Mouse (Mus musculus) heart, embryonic 12.5 days (tissue): ENCODE measurements at regions not wholly inside any gene's neighbourhood (a gene's known extent, or its start where the extent isn't known, plus 50 kb on each side); places are given as distances from the start of the nearest gene placed in this dataset.

ENCODE experiments used
- ATAC-seq: fragments of 200-750 bp; cut with Nextera tagmentation; 2 replicates; pipeline ENCODE4 v1.8.0; 2017; ENCODE audit warnings: moderate TSS enrichment, moderate library complexity; ENCODE audit not compliant: insufficient number of reproducible peaks, low FRiP score
- H3K27ac ChIP-seq: fragments of 300-500 bp; sonication (generic); 2 replicates; pipeline ENCODE4 v1.5.1; 2016; ENCODE audit warnings: mild to moderate bottlenecking, moderate library complexity; ENCODE audit not compliant: poor library complexity, severe bottlenecking
- H3K27me3 ChIP-seq: fragments of 300-500 bp; sonication (generic); replicated peaks from 2 replicates; pipeline ENCODE4 v1.6.1; 2016; ENCODE audit warnings: mild to moderate bottlenecking, moderate library complexity
- H3K36me3 ChIP-seq: fragments of 300-500 bp; sonication (generic); 2 replicates; pipeline ENCODE4 v1.6.1; 2016; ENCODE audit warnings: mild to moderate bottlenecking, moderate library complexity
- H3K4me1 ChIP-seq: fragments of 300-500 bp; sonication (generic); replicated peaks from 2 replicates; pipeline ENCODE4 v1.6.1; 2016; ENCODE audit warnings: mild to moderate bottlenecking
- H3K4me2 ChIP-seq: fragments of 300-500 bp; sonication (generic); 2 replicates; pipeline ENCODE4 v1.6.1; 2016; ENCODE audit warnings: mild to moderate bottlenecking, moderate library complexity
- H3K4me3 ChIP-seq: fragments of 300-500 bp; sonication (generic); 2 replicates; pipeline ENCODE4 v1.5.1; 2016; ENCODE audit warnings: mild to moderate bottlenecking
- H3K9ac ChIP-seq: fragments of 300-500 bp; sonication (generic); 2 replicates; pipeline ENCODE4 v1.6.1; 2016; ENCODE audit warnings: mild to moderate bottlenecking, moderate library complexity
- H3K9me3 ChIP-seq: fragments of 300-500 bp; sonication (generic); replicated peaks from 2 replicates; pipeline ENCODE4 v1.6.1; 2016; ENCODE audit warnings: mild to moderate bottlenecking, moderate library complexity
- WGBS: fragments of 180-500 bp; shearing (Covaris S2); methylation state at CpG from one replicate; pipeline ENCODE4 v1.1.7; 2016; 5-methylcytosine and 5-hydroxymethylcytosine counted together

GRCm38 (mm10) chr6:36645415-36645814 lies 164.6 kb downstream of the Ptn start:
- H3K9ac ChIP-seq = no peak overlapping the region
- H3K4me2 ChIP-seq = no peak overlapping the region
- H3K4me1 ChIP-seq = 0 out of 2 replicates have a peak, but pooled peaks cover 3% of the 10 kb centered on the region
- no peak for ATAC-seq
- no peaks in the 10 kb centered on the region for H3K27me3 ChIP-seq
- 79% methylated on average over 2 of the region's 2 CpGs for WGBS
- no peaks in the 10 kb centered on the region for H3K9me3 ChIP-seq
- no peaks in the 10 kb centered on the region for H3K36me3 ChIP-seq
- H3K27ac ChIP-seq = no peak overlapping the region
- no peak overlapping the region for H3K4me3 ChIP-seq

- Histone ChIP-seq H3K4me3 (no peak overlapping the region), H3K27ac (no peak overlapping the region), H3K9ac (no peak overlapping the region), H3K4me1 (0 out of 2 replicates have a peak, but pooled peaks cover 3% of the 10 kb centered on the region), H3K9me3 (no peaks in the 10 kb centered on the region), H3K36me3 (no peaks in the 10 kb centered on the region), H3K4me2 (no peak overlapping the region), H3K27me3 (no peaks in the 10 kb centered on the region)
- ATAC-seq = no peak
- 50% methylated on average over 7 of the region's 7 CpGs for WGBS
Measured at GRCm38 (mm10) chr6:36644880-36645279, 165.1 kb downstream of the Ptn start.

GRCm38 (mm10) chr6:36637031-36637430 lies 173.0 kb downstream of the Ptn start:
- Histone ChIP-seq H3K27me3 (no peaks in the 10 kb centered on the region), H3K9ac (no peak overlapping the region), H3K4me1 (no peaks in the 10 kb centered on the region), H3K27ac (no peak overlapping the region), H3K36me3 (no peaks in the 10 kb centered on the region), H3K4me2 (no peak overlapping the region), H3K4me3 (no peak overlapping the region), H3K9me3 (no peaks in the 10 kb centered on the region)
- 77% methylated on average over 2 of the region's 2 CpGs for WGBS
- ATAC-seq = no peak

GRCm38 (mm10) chr6:36627648-36628047 lies 182.4 kb downstream of the Ptn start:
- ATAC-seq = no peak
- 79% methylated on average over 2 of the region's 2 CpGs for WGBS
- Histone ChIP-seq H3K4me2 (no peak overlapping the region), H3K36me3 (no peaks in the 10 kb centered on the region), H3K4me3 (no peak overlapping the region), H3K4me1 (no peaks in the 10 kb centered on the region), H3K9me3 (no peaks in the 10 kb centered on the region), H3K9ac (no peak overlapping the region), H3K27me3 (no peaks in the 10 kb centered on the region), H3K27ac (no peak overlapping the region)

- H3K9ac ChIP-seq = no peak overlapping the region
- 0 out of 2 replicates have a peak overlapping the region, but pooled peaks have one; percentile 3 for H3K4me2 ChIP-seq
- H3K36me3 ChIP-seq = no peaks in the 10 kb centered on the region
- H3K4me1 ChIP-seq = no peaks in the 10 kb centered on the region
- no peaks in the 10 kb centered on the region for H3K27me3 ChIP-seq
- no peaks in the 10 kb centered on the region for H3K9me3 ChIP-seq
- H3K4me3 ChIP-seq = no peak overlapping the region
- 41% methylated on average over 10 of the region's 10 CpGs for WGBS
- H3K27ac ChIP-seq = peak overlapping the region; percentile 50
- no peak for ATAC-seq
Measured at GRCm38 (mm10) chr6:36608281-36608970, 201.6 kb downstream of the Ptn start.

- H3K36me3 ChIP-seq = no peaks in the 10 kb centered on the region
- no peak for ATAC-seq
- WGBS = 63% methylated on average over 4 of the region's 4 CpGs
- no peaks in the 10 kb centered on the region for H3K4me1 ChIP-seq
- no peak overlapping the region for H3K9ac ChIP-seq
- H3K9me3 ChIP-seq = no peaks in the 10 kb centered on the region
- H3K27ac ChIP-seq = no peak overlapping the region
- H3K4me2 ChIP-seq = no peak overlapping the region
- no peak overlapping the region for H3K4me3 ChIP-seq
- H3K27me3 ChIP-seq = no peaks in the 10 kb centered on the region
Measured at GRCm38 (mm10) chr6:36605578-36606205, 204.3 kb downstream of the Ptn start.

- no peaks in the 10 kb centered on the region for H3K36me3 ChIP-seq
Measured at GRCm38 (mm10) chr6:36604802-36605201, 205.2 kb downstream of the Ptn start.

GRCm38 (mm10) chr6:36596574-36596973 lies 208.7 kb downstream of the Chrm2 start:
- H3K36me3 ChIP-seq = no peaks in the 10 kb centered on the region
- no peak overlapping the region for H3K4me2 ChIP-seq
- H3K27ac ChIP-seq = no peak overlapping the region
- no peak overlapping the region for H3K9ac ChIP-seq
- peaks cover 3% of the 10 kb centered on the region for H3K4me1 ChIP-seq
- WGBS = 43% methylated on average over 3 of the region's 3 CpGs
- H3K4me3 ChIP-seq = no peak overlapping the region
- H3K27me3 ChIP-seq = no peaks in the 10 kb centered on the region
- H3K9me3 ChIP-seq = no peaks in the 10 kb centered on the region
- no peak for ATAC-seq

More at GRCm38 (mm10) chr6:36604802-36605201, 205.2 kb downstream of the Ptn start:
- H3K27ac ChIP-seq = no peak overlapping the region
- no peak overlapping the region for H3K4me3 ChIP-seq
- no peak overlapping the region for H3K4me2 ChIP-seq
- WGBS = 74% methylated on average over 3 of the region's 3 CpGs
- H3K27me3 ChIP-seq = no peaks in the 10 kb centered on the region
- no peaks in the 10 kb centered on the region for H3K9me3 ChIP-seq
- no peak for ATAC-seq
- no peaks in the 10 kb centered on the region for H3K4me1 ChIP-seq
- no peak overlapping the region for H3K9ac ChIP-seq

GRCm38 (mm10) chr6:36590881-36591630 lies 203.2 kb downstream of the Chrm2 start:
- 84% methylated on average over 16 of the region's 16 CpGs for WGBS

GRCm38 (mm10) chr6:36581043-36581442 lies 193.2 kb downstream of the Chrm2 start:
- H3K27ac ChIP-seq = 0 out of 2 replicates have a peak overlapping the region, but pooled peaks have one; percentile 27
- H3K4me1 ChIP-seq = peaks cover 3% of the 10 kb centered on the region; the same call in 1 of the 2 replicates
- H3K9ac ChIP-seq = no peak overlapping the region
- H3K4me3 ChIP-seq = no peak overlapping the region
- no peaks in the 10 kb centered on the region for H3K27me3 ChIP-seq
- ATAC-seq = no peak
- no peak overlapping the region for H3K4me2 ChIP-seq
- H3K9me3 ChIP-seq = 0 out of 2 replicates have a peak, but pooled peaks cover 4% of the 10 kb centered on the region
- WGBS = 84% methylated on average over 3 of the region's 3 CpGs
- no peaks in the 10 kb centered on the region for H3K36me3 ChIP-seq

More at GRCm38 (mm10) chr6:36590881-36591630, 203.2 kb downstream of the Chrm2 start:
- no peak for ATAC-seq
- Histone ChIP-seq H3K4me3 (no peak overlapping the region), H3K27me3 (no peaks in the 10 kb centered on the region), H3K36me3 (no peaks in the 10 kb centered on the region), H3K4me2 (no peak overlapping the region), H3K27ac (no peak overlapping the region), H3K4me1 (no peaks in the 10 kb centered on the region), H3K9ac (no peak overlapping the region), H3K9me3 (no peaks in the 10 kb centered on the region)
